Mouse (Mus musculus): ENCODE data around the gene Sec63.

Sec63 gene

GRCm38 (mm10) chr10:42760999-42761900 lies at the start of gene Sec63:
Sec63 (plus strand) TSS chr10:42761496.
- peak; percentile 93 for DNase-seq (ENCODE audit: low read depth, low spot score)

- no peak for DNase-seq (ENCODE audit: low read depth, low spot score)
These were observed 46.6 kb upstream of the Sec63 start for GRCm38 (mm10) chr10:42714676-42715075.

- no peak for DNase-seq (ENCODE audit: low read depth, low spot score)
These were observed 45.8 kb upstream of the Sec63 start for GRCm38 (mm10) chr10:42715366-42716035.

GRCm38 (mm10) chr10:42722116-42722515 lies 39.2 kb upstream of the Sec63 start:
- DNase-seq (ENCODE audit: low read depth, low spot score), result no peak

- no peak for DNase-seq (ENCODE audit: low read depth, low spot score)
These were observed 37.7 kb upstream of the Sec63 start for GRCm38 (mm10) chr10:42723275-42724232.

GRCm38 (mm10) chr10:42729607-42730006 lies 31.7 kb upstream of the Sec63 start:
- no peak for DNase-seq (ENCODE audit: low read depth, low spot score)

- DNase-seq (ENCODE audit: low read depth, low spot score), result no peak
These were observed 26.7 kb upstream of the Sec63 start for GRCm38 (mm10) chr10:42734546-42735060.

GRCm38 (mm10) chr10:42751813-42752212 lies 9.5 kb upstream of the Sec63 start:
- DNase-seq (ENCODE audit: low read depth, low spot score), result no peak

- no peak for DNase-seq (ENCODE audit: low read depth, low spot score)
These were observed 7.0 kb upstream of the Sec63 start for GRCm38 (mm10) chr10:42754341-42754740.

GRCm38 (mm10) chr10:42759741-42760140 lies 1.6 kb upstream of the Sec63 start:
- DNase-seq (ENCODE audit: low read depth, low spot score), result no peak

GRCm38 (mm10) chr10:42760329-42760728 lies 967 bp upstream of the Sec63 start:
- no peak for DNase-seq (ENCODE audit: low read depth, low spot score)

GRCm38 (mm10) chr10:42761901-42762669 lies 789 bp downstream of the Sec63 start:
- no peak for DNase-seq (ENCODE audit: low read depth, low spot score)

- DNase-seq (ENCODE audit: low read depth, low spot score), result no peak
These were observed 1.4 kb downstream of the Sec63 start for GRCm38 (mm10) chr10:42762670-42763058.

GRCm38 (mm10) chr10:42763246-42763645 lies 1.9 kb downstream of the Sec63 start:
- DNase-seq (ENCODE audit: low read depth, low spot score), result no peak

- DNase-seq (ENCODE audit: low read depth, low spot score), result no peak
These were observed 4.0 kb downstream of the Sec63 start for GRCm38 (mm10) chr10:42765344-42765743.

GRCm38 (mm10) chr10:42775450-42775849 lies 14.2 kb downstream of the Sec63 start:
- DNase-seq (ENCODE audit: low read depth, low spot score), result no peak

GRCm38 (mm10) chr10:42780753-42781152 lies 19.5 kb downstream of the Sec63 start:
- no peak for DNase-seq (ENCODE audit: low read depth, low spot score)

- DNase-seq (ENCODE audit: low read depth, low spot score), result no peak
These were observed 20.4 kb downstream of the Sec63 start for GRCm38 (mm10) chr10:42781672-42782071.

GRCm38 (mm10) chr10:42800922-42801321 lies 39.6 kb downstream of the Sec63 start:
- DNase-seq (ENCODE audit: low read depth, low spot score), result no peak

GRCm38 (mm10) chr10:42825923-42826322 lies 64.6 kb downstream of the Sec63 start:
- DNase-seq (ENCODE audit: low read depth, low spot score), result no peak

- DNase-seq (ENCODE audit: low read depth, low spot score), result no peak
These were observed 65.9 kb downstream of the Sec63 start for GRCm38 (mm10) chr10:42827155-42827554.

Data from retina, adult 2 months (tissue).